Mouse (Mus musculus) midbrain, embryonic 13.5 days (tissue): ENCODE measurements around the gene Gm49337. TPM values are rescaled to one million over a fixed set of nuclear protein-coding genes. Genes with fewer than 3 reads are reported as not detected.
A peak's percentile ranks its signal among the peaks of the same experiment; 100 is the strongest.

Source experiments
- ATAC-seq: fragments of 200-750 bp; cut with Nextera tagmentation; 2 replicates; pipeline ENCODE4 v1.8.0; 2017; ENCODE audit warnings: mild to moderate bottlenecking, moderate TSS enrichment, moderate library complexity
- H3K27ac ChIP-seq: fragments of 300-500 bp; sonication (generic); 2 replicates; pipeline ENCODE4 v1.5.1; 2015; ENCODE audit warnings: inconsistent platforms, mild to moderate bottlenecking, moderate library complexity
- H3K27me3 ChIP-seq: fragments of 300-500 bp; sonication (generic); 2 replicates; pipeline ENCODE4 v1.6.1; 2015; ENCODE audit warnings: mild to moderate bottlenecking, inconsistent platforms
- H3K36me3 ChIP-seq: fragments of 300-500 bp; sonication (generic); 2 replicates; pipeline ENCODE4 v1.6.1; 2015; ENCODE audit warnings: mild to moderate bottlenecking, inconsistent platforms
- H3K4me1 ChIP-seq: fragments of 300-500 bp; sonication (generic); replicated peaks from 2 replicates; pipeline ENCODE4 v1.6.1; 2015; ENCODE audit warnings: inconsistent platforms
- H3K4me2 ChIP-seq: fragments of 300-500 bp; sonication (generic); replicated peaks from 2 replicates; pipeline ENCODE4 v1.6.1; 2015; ENCODE audit warnings: moderate library complexity, mild to moderate bottlenecking, inconsistent platforms
- H3K4me3 ChIP-seq: fragments of 300-500 bp; sonication (generic); replicated peaks from 2 replicates; pipeline ENCODE4 v1.5.1; 2015; ENCODE audit warnings: mild to moderate bottlenecking, inconsistent platforms
- H3K9ac ChIP-seq: fragments of 300-500 bp; sonication (generic); replicated peaks from 2 replicates; pipeline ENCODE4 v1.6.1; 2015; ENCODE audit warnings: mild to moderate bottlenecking, inconsistent platforms
- H3K9me3 ChIP-seq: fragments of 300-500 bp; sonication (generic); 2 replicates; pipeline ENCODE4 v1.6.1; 2016; ENCODE audit warnings: mild to moderate bottlenecking, inconsistent platforms
- WGBS: fragments of 180-500 bp; shearing (Covaris S2); methylation state at CpG from one replicate; pipeline ENCODE4 v1.1.7; 2015; 5-methylcytosine and 5-hydroxymethylcytosine counted together
- polyA plus RNA-seq: library from polyadenylated mRNA; unstranded; fragments of >200 nt; fragmentation: Nextera tagmentation; extraction: Ambion mirVana; gene quantifications from 2 replicates; pipeline ENCODE4 v1.2.1, GENCODE M21; 2015

Gm49337 gene
- polyA plus RNA-seq = not detected in 2 replicates

GRCm38 (mm10) chr4:116173072-116173471 lies at the start of gene Gm49337, which contains the start of gene 1700042G07Rik:
Gm49337 (plus strand) TSS chr4:116173384.
1700042G07Rik (plus strand) TSS chr4:116173372.
- 89% methylated on average over 6 of the region's 6 CpGs for WGBS
- no peak within 1 kb of the TSS for H3K4me3 ChIP-seq
- H3K27ac ChIP-seq = no peak within 1 kb of the TSS
- no peaks in the 10 kb centered on the region for H3K9me3 ChIP-seq
- H3K4me1 ChIP-seq = peaks cover 33% of the 10 kb centered on the region
- ATAC-seq = no peak
- H3K9ac ChIP-seq = no peak within 1 kb of the TSS
- H3K36me3 ChIP-seq = no peaks in the 10 kb centered on the region
- no peak within 1 kb of the TSS for H3K4me2 ChIP-seq
- no peaks in the 10 kb centered on the region for H3K27me3 ChIP-seq

- Histone ChIP-seq H3K9ac (peak within 1 kb of the TSS; percentile 63), H3K36me3 (0 out of 2 replicates have a peak, but pooled peaks cover 7% of the 10 kb centered on the region), H3K4me1 (peaks cover 23% of the 10 kb centered on the region), H3K27me3 (no peaks in the 10 kb centered on the region), H3K4me3 (peak within 1 kb of the TSS; percentile 52), H3K9me3 (no peaks in the 10 kb centered on the region), H3K4me2 (peak within 1 kb of the TSS; percentile 60), H3K27ac (peak within 1 kb of the TSS; percentile 52; the same call in 1 of the 2 replicates)
- WGBS = 4% methylated on average over 24 of the region's 24 CpGs
- ATAC-seq = peak; percentile 100
These were observed 49.3 kb upstream of the Gm49337 start, which contains the start of the genes Rad54l and Pomgnt1 for GRCm38 (mm10) chr4:116123602-116124519. Rad54l (minus strand) TSS chr4:116123690. Pomgnt1 (plus strand) TSS chr4:116123840.

DNA sequence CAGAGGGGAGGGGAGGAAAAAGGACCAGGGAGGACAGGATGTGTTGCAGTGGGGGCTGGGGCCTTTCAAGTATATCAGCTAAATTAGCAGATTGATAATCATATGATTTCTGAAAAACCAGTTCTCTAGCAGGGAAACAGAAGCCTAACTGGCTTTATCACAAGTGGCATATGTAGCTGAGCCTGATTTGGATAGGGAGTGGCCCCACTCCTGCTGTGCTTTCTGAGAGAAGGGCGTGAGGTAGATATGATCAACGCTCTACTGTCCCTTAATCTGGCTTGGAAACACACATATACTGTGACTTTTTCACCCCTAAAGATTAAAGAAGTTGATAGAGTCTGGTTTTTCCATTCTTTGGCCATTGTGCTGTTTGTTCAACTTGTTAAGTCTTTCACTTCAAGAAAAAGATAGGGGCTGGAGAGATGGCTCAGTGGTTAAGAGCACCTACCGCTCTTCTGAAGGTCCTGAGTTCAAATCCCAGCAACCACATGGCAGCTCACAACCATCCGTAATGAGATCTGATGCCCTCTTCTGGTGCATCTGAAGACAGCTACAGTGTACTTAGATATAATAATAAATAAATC lies 47.3 kb upstream of the Gm49337 start:
- Histone ChIP-seq H3K9ac (no peak overlapping the region), H3K27ac (no peak overlapping the region), H3K27me3 (no peaks in the 10 kb centered on the region), H3K4me2 (no peak overlapping the region), H3K36me3 (no peaks in the 10 kb centered on the region), H3K4me3 (no peak overlapping the region), H3K4me1 (peaks cover 23% of the 10 kb centered on the region), H3K9me3 (no peaks in the 10 kb centered on the region)
- WGBS = 96% methylated on average over 4 of the region's 4 CpGs
- no peak for ATAC-seq

DNA sequence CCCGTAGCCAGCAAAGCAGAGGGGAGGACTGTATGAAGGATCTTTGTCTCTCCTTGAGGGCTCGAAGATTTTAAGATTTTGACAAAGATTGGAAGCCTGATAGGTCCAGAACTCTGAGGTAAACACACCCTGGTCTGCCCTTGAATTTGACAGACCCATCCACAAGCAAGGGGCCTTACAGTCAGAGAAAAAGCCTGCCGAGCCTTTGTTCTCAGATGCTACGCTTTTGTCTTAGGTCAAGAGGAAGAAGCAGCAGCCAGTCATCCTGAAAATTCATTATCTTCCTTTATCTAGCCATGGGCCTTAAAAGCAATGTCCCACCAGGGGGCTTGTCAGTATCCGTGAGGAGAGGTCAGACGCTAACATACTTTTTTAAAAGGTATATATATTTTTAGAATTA lies 45.2 kb upstream of the Gm49337 start:
- Histone ChIP-seq H3K36me3 (no peaks in the 10 kb centered on the region), H3K4me2 (no peak overlapping the region), H3K9ac (no peak overlapping the region), H3K4me1 (peaks cover 17% of the 10 kb centered on the region), H3K9me3 (no peaks in the 10 kb centered on the region), H3K4me3 (no peak overlapping the region), H3K27me3 (no peaks in the 10 kb centered on the region), H3K27ac (no peak overlapping the region)
- no peak for ATAC-seq
- 61% methylated on average over 6 of the region's 6 CpGs for WGBS

- WGBS = 91% methylated on average over 4 of the region's 4 CpGs
- no peaks in the 10 kb centered on the region for H3K36me3 ChIP-seq
These were observed 40.1 kb upstream of the Gm49337 start for GRCm38 (mm10) chr4:116133126-116133525.

DNA sequence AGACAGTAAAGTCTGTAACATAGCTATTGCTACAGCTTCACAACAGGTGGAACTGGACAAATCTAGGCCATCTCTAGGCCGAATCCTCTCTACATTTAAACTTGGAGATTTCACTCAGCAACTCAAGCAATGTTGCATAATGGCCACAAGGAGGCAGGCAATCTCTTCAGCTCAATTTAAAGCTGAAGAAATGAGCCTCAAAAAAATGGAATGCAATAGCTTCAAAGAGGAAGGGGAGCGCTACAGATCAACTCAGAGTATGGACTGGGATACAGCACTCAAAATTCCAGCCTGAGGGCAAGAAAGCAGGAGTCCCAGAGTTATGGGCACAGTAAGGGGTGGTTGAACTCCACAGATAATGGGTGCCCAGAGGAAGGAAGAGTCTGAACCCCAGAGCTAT lies 38.2 kb upstream of the Gm49337 start:
- H3K27me3 ChIP-seq = no peaks in the 10 kb centered on the region
- H3K27ac ChIP-seq = no peak overlapping the region
- 38% methylated on average over 2 of the region's 2 CpGs for WGBS
- no peaks in the 10 kb centered on the region for H3K36me3 ChIP-seq
- H3K4me2 ChIP-seq = no peak overlapping the region
- peaks cover 4% of the 10 kb centered on the region for H3K4me1 ChIP-seq
- H3K9me3 ChIP-seq = no peaks in the 10 kb centered on the region
- peak; percentile 53; the same call in 1 of the 2 replicates for ATAC-seq
- no peak overlapping the region for H3K9ac ChIP-seq
- H3K4me3 ChIP-seq = no peak overlapping the region

More at GRCm38 (mm10) chr4:116133126-116133525, 40.1 kb upstream of the Gm49337 start:
- Histone ChIP-seq H3K27ac (no peak overlapping the region), H3K4me1 (peaks cover 4% of the 10 kb centered on the region), H3K9ac (no peak overlapping the region), H3K4me3 (no peak overlapping the region), H3K27me3 (no peaks in the 10 kb centered on the region), H3K9me3 (no peaks in the 10 kb centered on the region), H3K4me2 (no peak overlapping the region)
- no peak for ATAC-seq

DNA sequence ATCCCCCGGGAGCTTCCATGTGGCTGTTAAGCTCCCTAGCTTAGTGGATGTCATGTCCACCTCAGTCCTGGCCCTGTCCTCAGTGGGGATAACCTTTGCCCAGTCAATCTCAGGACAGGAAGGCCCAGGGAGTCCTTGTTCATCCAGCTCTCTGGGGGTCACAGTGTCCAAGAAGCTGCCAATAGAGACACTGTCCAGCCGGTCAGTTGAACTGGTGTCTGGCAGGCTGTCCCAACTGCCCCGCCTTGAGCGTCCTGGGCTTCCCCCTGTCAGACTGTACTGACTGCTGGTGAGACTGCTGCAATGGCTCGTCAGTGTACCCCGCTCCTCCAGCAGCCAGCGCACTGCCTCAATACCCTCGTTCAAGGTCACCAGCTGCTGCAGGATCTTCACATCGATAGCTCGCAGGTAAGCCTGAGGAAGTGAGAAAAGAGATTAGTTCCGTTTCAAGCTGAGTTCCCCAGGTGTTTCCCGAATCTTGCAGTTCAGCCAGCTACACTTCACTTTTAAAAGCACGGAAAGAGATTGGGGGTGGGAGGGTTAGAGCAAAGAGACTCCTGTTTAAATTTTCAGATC lies 35.7 kb upstream of the Gm49337 start:
- WGBS = 54% methylated on average over 13 of the region's 13 CpGs
- no peak overlapping the region for H3K4me2 ChIP-seq
- H3K9me3 ChIP-seq = no peaks in the 10 kb centered on the region
- H3K4me1 ChIP-seq = peaks cover 4% of the 10 kb centered on the region
- H3K36me3 ChIP-seq = no peaks in the 10 kb centered on the region
- H3K27me3 ChIP-seq = peaks cover 6% of the 10 kb centered on the region
- no peak overlapping the region for H3K27ac ChIP-seq
- no peak for ATAC-seq
- H3K9ac ChIP-seq = no peak overlapping the region
- no peak overlapping the region for H3K4me3 ChIP-seq

DNA sequence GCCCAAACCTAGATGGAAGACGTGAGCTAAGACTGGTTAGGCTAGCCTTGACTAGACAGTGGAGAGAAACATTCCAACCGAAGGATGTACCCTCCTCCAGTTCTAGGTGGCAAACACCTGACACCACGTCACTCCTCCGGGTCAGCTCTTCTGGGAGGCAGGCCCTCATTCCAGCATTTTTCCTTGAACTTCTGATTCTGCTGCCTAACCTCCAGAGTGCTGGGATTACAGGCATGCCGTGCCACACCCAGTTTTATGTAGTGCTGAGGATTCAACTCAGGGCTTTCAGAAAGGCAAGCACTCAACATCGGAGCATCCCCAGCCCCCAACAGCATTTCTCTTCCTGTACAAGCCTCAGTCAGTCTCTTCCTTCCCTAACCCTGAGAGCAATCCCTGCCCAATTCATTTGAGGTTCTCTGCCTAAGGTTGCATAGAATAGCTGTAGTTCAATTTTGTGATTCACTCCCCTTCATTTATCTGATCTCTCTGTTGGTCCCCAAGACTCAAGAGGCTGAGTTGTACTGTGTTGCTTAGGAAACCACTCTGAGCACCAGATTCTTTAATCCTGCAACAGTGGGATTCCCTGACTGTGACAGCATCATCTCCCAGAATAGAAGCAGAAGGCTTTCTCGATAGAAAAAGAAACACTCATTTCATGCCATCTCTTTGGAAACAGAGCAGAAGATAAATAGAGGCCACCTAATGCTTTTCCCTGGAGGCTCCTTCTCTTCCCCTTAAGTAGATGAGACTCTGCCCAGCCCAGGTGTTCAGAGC lies 32.2 kb upstream of the Gm49337 start:
- Histone ChIP-seq H3K27me3 (peaks cover 13% of the 10 kb centered on the region), H3K4me1 (peaks cover 21% of the 10 kb centered on the region), H3K36me3 (no peaks in the 10 kb centered on the region), H3K27ac (no peak overlapping the region), H3K9me3 (no peaks in the 10 kb centered on the region), H3K4me3 (no peak overlapping the region), H3K4me2 (no peak overlapping the region), H3K9ac (no peak overlapping the region)
- ATAC-seq = no peak
- WGBS = 85% methylated on average over 7 of the region's 7 CpGs

DNA sequence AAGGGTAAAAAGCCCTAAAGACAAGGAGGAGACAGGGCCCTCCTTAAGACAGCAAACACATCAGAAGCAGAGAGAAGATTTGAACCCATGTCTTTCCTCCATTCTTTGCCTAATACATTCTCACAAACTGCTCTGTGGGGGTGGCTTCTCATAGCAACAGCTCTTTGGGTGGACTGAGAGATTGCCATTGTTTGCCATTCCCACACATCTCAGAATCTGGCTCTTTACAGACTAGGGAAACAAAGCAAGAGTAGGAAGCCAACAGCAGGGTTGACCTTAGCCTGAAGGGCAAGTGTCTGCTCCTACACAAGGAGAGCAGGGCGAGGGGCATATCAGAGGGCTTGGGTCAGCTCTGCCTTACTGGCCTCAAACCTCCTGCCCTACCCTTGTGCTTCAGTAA lies 31.4 kb upstream of the Gm49337 start:
- Histone ChIP-seq H3K27me3 (peaks cover 13% of the 10 kb centered on the region), H3K4me1 (peaks cover 19% of the 10 kb centered on the region), H3K9ac (no peak overlapping the region), H3K36me3 (no peaks in the 10 kb centered on the region), H3K27ac (no peak overlapping the region), H3K9me3 (no peaks in the 10 kb centered on the region), H3K4me2 (no peak overlapping the region), H3K4me3 (no peak overlapping the region)
- 75% methylated on average over 1 of the region's 1 CpGs for WGBS
- ATAC-seq = no peak

DNA sequence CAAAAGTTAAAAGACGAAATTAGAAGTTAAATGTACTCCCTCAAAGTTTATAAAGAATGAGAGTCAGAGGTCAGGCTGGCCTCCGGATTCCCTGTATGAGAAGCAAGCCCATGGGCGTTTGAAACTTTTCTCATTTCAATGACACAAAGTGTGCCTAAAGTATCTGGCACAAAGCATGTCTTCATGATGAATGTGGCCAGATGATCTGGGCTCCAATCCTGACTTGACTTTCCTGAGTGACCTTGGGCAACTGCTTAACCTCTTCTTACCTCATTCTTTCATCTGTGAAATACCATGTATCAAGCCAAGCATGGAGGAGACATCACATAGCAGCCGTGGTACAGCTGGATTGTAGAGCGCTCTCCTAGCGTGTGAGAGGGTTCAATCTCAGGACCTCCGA lies 30.9 kb upstream of the Gm49337 start:
- WGBS = 79% methylated on average over 7 of the region's 7 CpGs
- H3K4me1 ChIP-seq = peaks cover 17% of the 10 kb centered on the region

DNA sequence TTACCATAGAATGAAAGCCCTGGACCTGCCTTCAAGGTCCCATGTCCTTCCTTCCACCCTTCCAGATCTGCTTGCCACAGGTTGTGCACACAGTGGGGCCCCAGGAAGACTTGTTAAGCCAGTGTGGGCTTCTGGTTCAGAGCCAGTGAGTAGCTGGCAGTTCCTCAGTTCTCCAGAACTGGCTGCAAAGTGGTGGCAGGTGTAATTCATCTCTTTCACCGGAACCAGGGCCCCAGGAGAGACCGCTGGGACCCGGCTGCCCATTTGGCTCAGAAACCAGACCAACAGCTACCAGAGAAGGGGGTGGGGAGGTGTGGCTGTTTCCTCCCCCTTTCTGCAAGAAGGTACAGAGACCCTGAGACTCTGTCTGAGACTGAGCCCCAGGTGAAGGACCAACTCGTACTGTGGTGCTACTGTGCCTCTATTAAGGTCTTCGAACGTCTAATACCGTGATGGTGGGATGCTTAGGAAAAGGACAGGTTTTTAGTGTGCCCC lies 29.8 kb upstream of the Gm49337 start:
- H3K9ac ChIP-seq = 0 out of 2 replicates have a peak overlapping the region, but pooled peaks have one; percentile 78
- no peak for ATAC-seq

More for the DNA sequence above, 30.9 kb upstream of the Gm49337 start:
- no peaks in the 10 kb centered on the region for H3K9me3 ChIP-seq
- H3K27me3 ChIP-seq = peaks cover 13% of the 10 kb centered on the region
- H3K9ac ChIP-seq = no peak overlapping the region
- H3K4me3 ChIP-seq = no peak overlapping the region
- H3K4me2 ChIP-seq = no peak overlapping the region
- H3K27ac ChIP-seq = no peak overlapping the region
- no peaks in the 10 kb centered on the region for H3K36me3 ChIP-seq
- ATAC-seq = no peak

More for the DNA sequence above, 29.8 kb upstream of the Gm49337 start:
- Histone ChIP-seq H3K36me3 (no peaks in the 10 kb centered on the region), H3K9me3 (no peaks in the 10 kb centered on the region), H3K27me3 (peaks cover 13% of the 10 kb centered on the region), H3K27ac (no peak overlapping the region), H3K4me1 (peaks cover 17% of the 10 kb centered on the region), H3K4me3 (peak overlapping the region; percentile 61), H3K4me2 (peak overlapping the region; percentile 94)
- 16% methylated on average over 7 of the region's 7 CpGs for WGBS
